ENCODE assay signal across 16 mouse cellular contexts in the genomic region with DNA sequence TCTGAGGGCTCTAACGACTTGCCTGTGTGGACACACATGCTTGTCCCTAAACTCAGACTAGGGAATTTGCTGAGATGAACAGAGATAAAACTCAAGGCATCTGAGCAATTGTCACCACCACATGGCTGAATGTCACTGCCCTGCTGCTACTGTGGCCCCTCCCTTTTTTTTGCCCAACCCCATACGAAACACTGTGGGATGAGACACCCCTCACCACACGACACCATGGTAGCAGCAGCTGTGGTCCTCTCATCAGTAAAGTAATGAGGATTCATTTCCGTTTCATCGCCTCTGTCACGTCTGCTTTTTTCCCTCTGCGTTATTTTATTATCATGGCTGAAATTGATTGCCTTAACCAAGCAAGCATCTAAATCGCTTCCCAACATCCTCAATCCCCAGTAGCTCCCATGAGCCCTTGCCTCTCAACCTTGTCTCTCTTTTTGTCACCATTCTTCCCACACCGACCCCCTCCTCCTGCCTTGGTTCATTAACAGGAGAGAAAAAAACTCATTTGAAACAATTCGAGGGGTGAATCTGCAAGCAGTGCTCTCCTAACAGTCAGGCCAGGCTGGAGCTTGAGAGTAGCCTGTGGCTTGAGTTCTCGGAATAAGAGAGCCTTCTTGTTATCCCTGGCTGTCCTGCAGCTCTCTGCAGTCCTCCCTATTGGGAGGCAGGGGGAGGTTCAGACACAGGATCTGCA.
DNase-seq lines count a peak whose midpoint lies in the region; ATAC-seq lines count a peak whose summit lies in the region.
"Had no signal": no experiment of that assay in that cellular context is flagged by ENCODE, and none has a peak within 500 bp of the region (broad histone marks: within the 10 kb centered on the region; RNA-seq: fewer than 3 reads in every experiment).

No protein-coding gene starts in this region.

- H3K27ac ChIP-seq in midbrain, embryonic 11.5 days (ENCODE audit: low read depth, low read length): no peak overlapping the region
- H3K27ac ChIP-seq in midbrain, embryonic 10.5 days (replicated peaks): no peak overlapping the region
- peak overlapping the region; percentile 45; the same call in 1 of the 2 replicates for H3K27ac ChIP-seq in hindbrain, embryonic 10.5 days
- H3K27ac ChIP-seq in midbrain, embryonic 13.5 days: peak overlapping the region; percentile 59
- H3K27ac ChIP-seq in intestine, embryonic 15.5 days: no peak overlapping the region
- H3K27ac ChIP-seq: embryonic facial prominence, embryonic 12.5 days; liver, embryonic 13.5 days; stomach, embryonic 15.5 days had no signal

- H3K9ac ChIP-seq in midbrain, embryonic 11.5 days (ENCODE audit: low read length): no peak overlapping the region
- no peak overlapping the region for H3K9ac ChIP-seq in midbrain, embryonic 13.5 days (replicated peaks)
- H3K9ac ChIP-seq in intestine, embryonic 15.5 days: no peak overlapping the region
- H3K9ac ChIP-seq: embryonic facial prominence, embryonic 12.5 days; heart, embryonic 12.5 days; liver, embryonic 13.5 days; stomach, embryonic 15.5 days had no signal

- H3K9me3 ChIP-seq in midbrain, embryonic 11.5 days (ENCODE audit: control insufficient read depth, low read length): no peaks in the 10 kb centered on the region
- no peaks in the 10 kb centered on the region for H3K9me3 ChIP-seq in midbrain, embryonic 10.5 days (replicated peaks)
- H3K9me3 ChIP-seq in hindbrain, embryonic 10.5 days: no peaks in the 10 kb centered on the region
- H3K9me3 ChIP-seq in midbrain, embryonic 13.5 days: no peaks in the 10 kb centered on the region
- H3K9me3 ChIP-seq in intestine, embryonic 15.5 days: no peaks in the 10 kb centered on the region
- H3K9me3 ChIP-seq: embryonic facial prominence, embryonic 12.5 days; heart, embryonic 12.5 days; liver, embryonic 13.5 days; stomach, embryonic 15.5 days had no signal

- 56% methylated on average over 11 of the region's 11 CpGs for WGBS in midbrain, embryonic 11.5 days
- 70% methylated on average over 11 of the region's 11 CpGs for WGBS in midbrain, embryonic 10.5 days
- WGBS in hindbrain, embryonic 10.5 days: 48% methylated on average over 11 of the region's 11 CpGs
- 49% methylated on average over 11 of the region's 11 CpGs for WGBS in midbrain, embryonic 13.5 days
- WGBS in intestine, embryonic 15.5 days: 64% methylated on average over 11 of the region's 11 CpGs

- H3K4me3 ChIP-seq in midbrain, embryonic 11.5 days (ENCODE audit: low read depth, low read length): no peak overlapping the region
- no peak overlapping the region for H3K4me3 ChIP-seq in midbrain, embryonic 10.5 days
- no peak overlapping the region for H3K4me3 ChIP-seq in hindbrain, embryonic 10.5 days
- H3K4me3 ChIP-seq in midbrain, embryonic 13.5 days (replicated peaks): no peak overlapping the region
- H3K4me3 ChIP-seq in intestine, embryonic 15.5 days (replicated peaks): no peak overlapping the region
- H3K4me3 ChIP-seq: embryonic facial prominence, embryonic 12.5 days; heart, embryonic 12.5 days; liver, embryonic 13.5 days; stomach, embryonic 15.5 days had no signal

- H3K4me1 ChIP-seq in midbrain, embryonic 11.5 days (ENCODE audit: control insufficient read depth, insufficient read depth, low read length): no peaks in the 10 kb centered on the region
- peaks cover 9% of the 10 kb centered on the region for H3K4me1 ChIP-seq in midbrain, embryonic 10.5 days
- H3K4me1 ChIP-seq in hindbrain, embryonic 10.5 days (replicated peaks): peaks cover 11% of the 10 kb centered on the region
- H3K4me1 ChIP-seq in midbrain, embryonic 13.5 days (replicated peaks): peaks cover 10% of the 10 kb centered on the region
- H3K4me1 ChIP-seq in intestine, embryonic 15.5 days (replicated peaks): no peaks in the 10 kb centered on the region
- H3K4me1 ChIP-seq: heart, embryonic 12.5 days; liver, embryonic 13.5 days; stomach, embryonic 15.5 days had no signal

- no peak overlapping the region for H3K4me2 ChIP-seq in midbrain, embryonic 11.5 days
- peak overlapping the region; percentile 30 for H3K4me2 ChIP-seq in midbrain, embryonic 13.5 days (replicated peaks)
- no peak overlapping the region for H3K4me2 ChIP-seq in intestine, embryonic 15.5 days (replicated peaks)
- H3K4me2 ChIP-seq: embryonic facial prominence, embryonic 12.5 days; heart, embryonic 12.5 days; liver, embryonic 13.5 days; stomach, embryonic 15.5 days had no signal

- peak; percentile 84 for DNase-seq in midbrain, embryonic 11.5 days (ENCODE audit: low spot score, missing footprints)
- DNase-seq in midbrain, embryonic 10.5 days (ENCODE audit: low spot score): no peak
- DNase-seq in hindbrain, embryonic 10.5 days (ENCODE audit: low spot score): no peak
- peak; percentile 49 for DNase-seq in retina, postnatal 1 day
- DNase-seq in kidney, adult 11 months: no peak
- DNase-seq: cerebellum, adult 8-10 months; gastrocnemius, postnatal 14 days; layer of hippocampus, adult 9-11 months; liver, embryonic 13.5 days; lung, postnatal 14 days had no signal

- peak; percentile 77 for ATAC-seq in midbrain, embryonic 11.5 days (ENCODE audit: low FRiP score)
- ATAC-seq in midbrain, embryonic 13.5 days: peak; percentile 70
- no peak for ATAC-seq in intestine, embryonic 15.5 days
- ATAC-seq in megakaryocyte progenitor cell, adult 5-6 weeks (replicated peaks; ENCODE audit: poor library complexity): no peak

- no peaks in the 10 kb centered on the region for H3K27me3 ChIP-seq in midbrain, embryonic 11.5 days (ENCODE audit: control insufficient read depth, insufficient read depth, low read length)
- no peaks in the 10 kb centered on the region for H3K27me3 ChIP-seq in midbrain, embryonic 10.5 days (ENCODE audit: low read depth, poor library complexity, severe bottlenecking)
- H3K27me3 ChIP-seq in hindbrain, embryonic 10.5 days (ENCODE audit: insufficient read depth, poor library complexity, severe bottlenecking): no peaks in the 10 kb centered on the region
- H3K27me3 ChIP-seq in midbrain, embryonic 13.5 days: no peaks in the 10 kb centered on the region
- no peaks in the 10 kb centered on the region for H3K27me3 ChIP-seq in intestine, embryonic 15.5 days (replicated peaks)
- H3K27me3 ChIP-seq: embryonic facial prominence, embryonic 12.5 days; heart, embryonic 12.5 days; liver, embryonic 13.5 days; stomach, embryonic 15.5 days had no signal

- H3K36me3 ChIP-seq in midbrain, embryonic 11.5 days (ENCODE audit: control insufficient read depth, insufficient read depth, low read length): no peaks in the 10 kb centered on the region
- H3K36me3 ChIP-seq in midbrain, embryonic 10.5 days: no peaks in the 10 kb centered on the region
- no peaks in the 10 kb centered on the region for H3K36me3 ChIP-seq in hindbrain, embryonic 10.5 days
- no peaks in the 10 kb centered on the region for H3K36me3 ChIP-seq in midbrain, embryonic 13.5 days
- H3K36me3 ChIP-seq in intestine, embryonic 15.5 days: no peaks in the 10 kb centered on the region
- H3K36me3 ChIP-seq: embryonic facial prominence, embryonic 12.5 days; heart, embryonic 12.5 days; liver, embryonic 13.5 days; stomach, embryonic 15.5 days had no signal

Comparison
In these comparisons a context has a peak if more than half of its experiments do, and no peak if none do; other contexts are left out.
1. DNase-seq: peak in midbrain, embryonic 11.5 days (single experiment) and retina, postnatal 1 day (single experiment); none in midbrain, embryonic 10.5 days (single experiment), hindbrain, embryonic 10.5 days (single experiment) and kidney, adult 11 months (single experiment).
2. H3K27ac ChIP-seq: peak in hindbrain, embryonic 10.5 days (single experiment) and midbrain, embryonic 13.5 days (single experiment); none in midbrain, embryonic 11.5 days (single experiment), midbrain, embryonic 10.5 days (single experiment) and intestine, embryonic 15.5 days (single experiment).
3. ATAC-seq: peak in midbrain, embryonic 11.5 days (single experiment) and midbrain, embryonic 13.5 days (single experiment); none in intestine, embryonic 15.5 days (single experiment) and megakaryocyte progenitor cell, adult 5-6 weeks (single experiment).